Mouse (Mus musculus): Measurements from ENCODE around the gene Atp8b5. TPM values are rescaled to one million over a fixed set of nuclear protein-coding genes. Genes with fewer than 3 reads are reported as not detected.

Gene Atp8b5
- polyA plus RNA-seq, 1 experiment from 2014 or later = 0.40 TPM

DNA sequence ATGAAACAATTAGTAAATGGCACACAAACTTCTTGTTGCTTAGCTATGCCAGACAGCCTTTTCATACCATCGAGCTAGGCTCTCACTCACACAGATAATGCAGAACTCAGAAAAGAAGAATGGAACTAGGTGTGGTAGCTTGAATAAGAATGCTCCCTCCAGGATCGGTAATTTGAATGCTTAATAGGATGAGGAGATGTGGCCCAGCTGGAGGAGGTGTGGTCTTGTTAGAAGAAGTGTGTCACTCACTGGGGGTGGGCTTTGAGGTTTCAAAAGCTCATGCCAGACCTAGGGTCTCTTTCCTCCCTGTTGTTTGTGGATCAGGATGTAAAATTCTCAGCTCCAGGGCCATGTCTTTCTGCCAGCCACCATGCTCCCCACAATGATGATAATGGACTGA lies 67.8 kb downstream of the Atp8b5 start:
- Histone ChIP-seq H3K27me3 (no peaks in the 10 kb centered on the region), H3K4me3 (no peak overlapping the region), H3K4me1 (replicated peaks) (no peaks in the 10 kb centered on the region), H3K9ac (no peak overlapping the region), H3K9me3 (peaks cover 12% of the 10 kb centered on the region; the same call in 1 of the 2 replicates), H3K4me2 (no peak overlapping the region), H3K27ac (no peak overlapping the region), H3K36me3 (0 out of 2 replicates have a peak, but pooled peaks cover 7% of the 10 kb centered on the region)
- WGBS = 42% methylated on average over 2 of the region's 2 CpGs
- ATAC-seq (ENCODE audit: low FRiP score) = no peak

DNA sequence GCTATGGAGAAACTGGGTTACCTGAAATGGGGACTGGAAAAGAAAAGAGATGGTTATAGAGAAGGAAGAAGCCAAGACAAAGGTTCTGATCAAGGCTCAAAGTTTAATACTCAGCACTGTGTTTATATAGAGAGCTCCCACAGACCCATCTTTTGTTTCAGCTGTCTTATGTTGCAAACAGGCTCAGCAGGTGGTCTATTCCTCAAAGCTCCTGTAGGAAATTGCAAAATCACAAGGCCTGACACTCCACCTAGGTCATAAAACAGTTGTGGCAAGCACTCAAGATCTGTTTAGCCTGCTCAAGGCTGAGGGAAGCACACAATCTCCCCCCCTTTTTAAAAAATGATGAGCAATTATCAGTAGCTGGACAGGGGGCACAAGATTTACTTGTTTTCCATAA lies 69.2 kb downstream of the Atp8b5 start:
- no peaks in the 10 kb centered on the region for H3K4me1 ChIP-seq (replicated peaks)
- no peak overlapping the region for H3K27ac ChIP-seq
- H3K27me3 ChIP-seq = no peaks in the 10 kb centered on the region
- H3K9ac ChIP-seq = no peak overlapping the region
- no peak overlapping the region for H3K4me2 ChIP-seq
- ATAC-seq (ENCODE audit: low FRiP score) = no peak
- H3K4me3 ChIP-seq = no peak overlapping the region
- H3K9me3 ChIP-seq = peaks cover 12% of the 10 kb centered on the region; the same call in 1 of the 2 replicates
- 0 out of 2 replicates have a peak, but pooled peaks cover 7% of the 10 kb centered on the region for H3K36me3 ChIP-seq

DNA sequence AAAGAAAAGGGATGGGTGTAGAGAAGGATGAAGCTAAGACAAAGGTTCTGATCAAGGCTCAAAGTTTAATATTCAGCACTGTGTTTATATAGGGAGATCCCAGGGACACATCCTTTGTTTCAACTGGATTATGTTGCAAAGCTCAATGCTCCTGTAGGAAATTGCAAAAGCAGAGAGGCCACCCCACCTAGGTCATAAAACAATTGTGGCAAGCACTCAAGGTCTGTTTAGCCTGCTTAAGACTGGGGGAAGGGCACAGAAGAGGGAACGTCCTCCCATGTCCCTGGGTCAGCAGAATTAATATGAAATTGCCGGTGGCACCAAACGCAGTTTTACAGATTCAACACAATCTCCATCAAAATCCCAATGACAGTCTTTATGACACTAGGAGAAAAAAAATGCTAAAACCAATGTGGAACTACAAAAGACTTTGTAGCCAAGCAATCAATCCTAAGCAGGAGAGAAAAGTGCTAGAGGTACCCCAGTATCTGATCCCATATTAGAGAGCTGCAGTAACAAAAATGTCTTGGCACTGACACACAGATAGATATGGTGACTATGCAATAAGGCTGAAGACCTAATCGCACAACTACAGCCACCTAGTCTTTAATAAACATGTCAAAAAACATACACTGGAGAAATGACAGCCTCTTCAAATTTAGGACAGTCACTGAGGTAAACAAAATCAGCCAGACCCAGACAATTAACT lies 73.3 kb downstream of the Atp8b5 start:
- no peak overlapping the region for H3K27ac ChIP-seq
- no peak for ATAC-seq (ENCODE audit: low FRiP score)
- H3K4me1 ChIP-seq (replicated peaks) = no peaks in the 10 kb centered on the region
- H3K9ac ChIP-seq = no peak overlapping the region
- H3K4me3 ChIP-seq = no peak overlapping the region
- H3K36me3 ChIP-seq = 0 out of 2 replicates have a peak, but pooled peaks cover 7% of the 10 kb centered on the region
- no peaks in the 10 kb centered on the region for H3K27me3 ChIP-seq
- 86% methylated on average over 4 of the region's 4 CpGs for WGBS
- H3K9me3 ChIP-seq = peaks cover 12% of the 10 kb centered on the region; the same call in 1 of the 2 replicates
- no peak overlapping the region for H3K4me2 ChIP-seq

DNA sequence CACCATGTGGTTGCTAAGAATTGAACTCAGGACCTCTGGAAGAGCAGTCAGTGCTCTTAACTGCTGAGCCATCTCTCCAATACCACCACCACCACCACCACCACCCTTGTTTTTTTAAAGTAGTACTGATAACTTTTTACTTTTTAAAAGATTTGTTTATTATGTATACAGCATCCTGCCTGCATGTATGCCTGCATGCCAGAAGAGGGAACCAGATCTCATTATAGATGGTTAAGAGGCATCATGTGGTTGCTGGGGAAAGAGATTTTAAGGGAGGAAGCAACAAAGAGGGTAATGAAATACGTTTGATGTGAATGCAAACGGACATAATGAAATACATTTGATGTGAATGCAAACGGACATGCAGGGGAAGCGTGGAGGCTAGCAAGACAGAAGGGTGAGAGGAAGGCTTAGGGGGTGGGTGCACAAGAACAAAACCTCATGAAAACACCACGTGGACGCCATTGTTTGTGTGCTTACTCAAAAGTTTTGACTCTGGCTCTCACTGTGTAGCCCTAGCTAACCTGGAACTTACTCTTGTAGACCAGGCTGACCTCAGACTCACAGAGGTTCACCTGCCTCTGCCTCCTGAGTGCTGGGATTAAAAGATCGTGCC lies 74.4 kb downstream of the Atp8b5 start:
- Histone ChIP-seq H3K4me2 (no peak overlapping the region), H3K4me3 (no peak overlapping the region), H3K36me3 (0 out of 2 replicates have a peak, but pooled peaks cover 2% of the 10 kb centered on the region), H3K4me1 (replicated peaks) (no peaks in the 10 kb centered on the region), H3K27me3 (no peaks in the 10 kb centered on the region), H3K9me3 (peaks cover 7% of the 10 kb centered on the region; the same call in 1 of the 2 replicates), H3K9ac (no peak overlapping the region), H3K27ac (no peak overlapping the region)
- no peak for ATAC-seq (ENCODE audit: low FRiP score)
- WGBS = 40% methylated on average over 7 of the region's 7 CpGs

DNA sequence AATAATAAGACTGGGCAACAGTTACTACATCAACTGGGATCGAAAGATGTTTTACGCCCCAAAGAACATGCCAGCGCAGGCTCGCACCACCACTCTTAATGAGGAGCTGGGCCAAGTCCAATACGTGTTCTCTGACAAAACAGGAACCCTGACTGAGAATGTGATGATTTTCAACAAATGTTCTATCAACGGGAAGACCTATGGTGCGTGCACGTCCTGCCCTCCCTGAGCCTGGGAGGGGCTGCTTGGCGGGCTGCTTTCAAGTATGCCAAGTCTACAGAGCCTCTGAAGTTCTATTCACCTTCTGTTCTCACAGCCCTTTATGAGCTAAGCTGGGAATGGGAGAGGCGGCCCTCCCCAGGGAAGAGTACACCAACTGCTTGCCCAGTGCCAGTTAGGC lies 75.5 kb downstream of the Atp8b5 start:
- WGBS = 93% methylated on average over 10 of the region's 10 CpGs
- H3K36me3 ChIP-seq = no peaks in the 10 kb centered on the region

DNA sequence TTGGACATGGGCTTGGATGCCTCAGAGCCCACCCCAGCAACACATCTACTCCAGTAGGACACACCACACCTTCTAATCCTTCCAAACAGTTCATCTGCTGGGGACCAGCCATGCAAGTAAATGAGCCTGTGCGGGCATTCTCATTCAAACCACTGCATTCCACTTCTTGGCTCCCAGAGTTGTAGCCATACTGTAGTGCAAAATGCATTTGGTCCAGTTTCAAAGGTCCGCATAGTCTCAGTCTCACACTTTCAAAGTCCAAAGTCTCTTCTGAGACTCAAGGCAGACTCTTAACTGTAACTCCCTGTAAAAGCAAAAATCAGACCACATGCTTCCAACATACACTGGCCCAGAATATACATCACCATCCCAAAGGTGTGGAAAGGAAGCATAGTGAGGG lies 78.0 kb downstream of the Atp8b5 start:
- ATAC-seq (ENCODE audit: low FRiP score) = no peak

More for the DNA sequence above, 75.5 kb downstream of the Atp8b5 start:
- Histone ChIP-seq H3K4me1 (replicated peaks) (no peaks in the 10 kb centered on the region), H3K4me2 (no peak overlapping the region), H3K9ac (no peak overlapping the region), H3K9me3 (no peaks in the 10 kb centered on the region), H3K4me3 (no peak overlapping the region), H3K27me3 (no peaks in the 10 kb centered on the region), H3K27ac (no peak overlapping the region)
- no peak for ATAC-seq (ENCODE audit: low FRiP score)

DNA sequence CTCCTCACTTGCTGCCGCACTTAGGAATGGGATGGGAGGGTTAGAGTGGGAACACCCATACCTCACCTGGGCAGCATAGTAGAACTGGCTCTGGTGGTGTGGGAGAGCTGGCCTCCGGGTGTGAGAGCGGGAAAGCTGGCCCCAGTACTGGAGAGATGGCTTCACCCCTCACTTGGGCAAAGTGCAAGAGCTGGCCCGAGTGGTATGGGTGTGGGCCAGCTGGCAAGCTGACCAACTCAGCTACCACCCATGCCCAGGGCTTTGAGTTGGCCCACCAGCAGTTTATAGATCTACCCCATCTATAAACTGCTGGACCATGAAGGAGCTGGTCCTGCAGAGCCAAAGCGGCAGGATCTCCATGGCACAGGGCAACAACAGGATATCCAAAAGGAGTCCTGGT lies 82.2 kb downstream of the Atp8b5 start:
- Histone ChIP-seq H3K27me3 (no peaks in the 10 kb centered on the region), H3K27ac (no peak overlapping the region), H3K9me3 (no peaks in the 10 kb centered on the region; the same call in 1 of the 2 replicates), H3K9ac (no peak overlapping the region), H3K4me1 (replicated peaks) (no peaks in the 10 kb centered on the region), H3K36me3 (no peaks in the 10 kb centered on the region), H3K4me2 (no peak overlapping the region), H3K4me3 (no peak overlapping the region)
- 97% methylated on average over 5 of the region's 5 CpGs for WGBS
- no peak for ATAC-seq (ENCODE audit: low FRiP score)

More for the DNA sequence above, 78.0 kb downstream of the Atp8b5 start:
- Histone ChIP-seq H3K4me3 (no peak overlapping the region), H3K9ac (no peak overlapping the region), H3K27ac (no peak overlapping the region), H3K4me2 (no peak overlapping the region), H3K36me3 (no peaks in the 10 kb centered on the region), H3K27me3 (no peaks in the 10 kb centered on the region), H3K9me3 (no peaks in the 10 kb centered on the region), H3K4me1 (replicated peaks) (no peaks in the 10 kb centered on the region)
- 90% methylated on average over 2 of the region's 2 CpGs for WGBS

DNA sequence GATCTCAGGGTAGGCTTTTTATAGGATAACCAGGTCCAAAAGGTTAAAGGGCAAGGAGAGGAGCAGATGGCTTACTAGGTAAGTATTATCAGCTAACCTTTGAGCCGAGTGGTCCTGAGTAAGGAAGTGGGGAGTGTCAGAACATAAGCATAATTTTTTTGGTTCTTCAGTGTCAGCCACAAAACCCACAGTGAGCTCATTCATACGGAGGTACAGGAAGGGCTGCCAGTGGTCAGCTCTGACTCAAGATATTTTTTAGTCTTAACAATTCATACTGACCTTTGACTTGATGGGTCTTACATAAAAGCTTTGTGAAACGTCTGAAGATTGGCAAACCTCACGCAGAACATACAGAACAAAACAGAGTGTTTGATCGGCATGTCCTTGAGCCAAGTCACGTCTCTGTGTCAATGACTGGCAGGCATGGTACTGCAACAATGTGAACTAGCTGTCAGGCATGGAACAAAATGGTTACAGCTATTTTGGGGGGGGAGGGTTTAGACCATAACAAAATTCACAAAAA lies 83.1 kb downstream of the Atp8b5 start:
- WGBS = 83% methylated on average over 6 of the region's 6 CpGs
- H3K36me3 ChIP-seq = no peaks in the 10 kb centered on the region

DNA sequence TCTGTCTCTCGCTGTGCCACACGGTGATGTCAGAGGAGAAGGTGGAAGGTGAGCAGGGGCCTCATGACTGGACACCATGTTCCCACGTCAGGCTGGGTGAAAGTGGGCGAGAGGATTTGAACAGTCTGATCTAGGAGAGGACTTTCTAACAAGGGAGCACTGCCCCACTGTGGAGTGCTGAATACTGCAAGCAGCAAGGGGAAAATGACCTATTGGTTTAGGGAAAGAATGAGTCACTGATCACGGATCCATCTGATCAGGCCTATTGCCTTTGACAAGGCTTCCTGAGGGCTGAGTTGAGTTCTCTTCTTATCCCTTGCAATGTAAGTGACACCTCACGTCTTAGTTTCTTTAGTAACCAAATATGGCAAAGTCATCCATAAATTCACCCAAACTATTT lies 86.7 kb downstream of the Atp8b5 start:
- H3K36me3 ChIP-seq = no peaks in the 10 kb centered on the region
- no peak overlapping the region for H3K4me2 ChIP-seq
- 86% methylated on average over 6 of the region's 6 CpGs for WGBS
- no peaks in the 10 kb centered on the region for H3K27me3 ChIP-seq
- H3K27ac ChIP-seq = no peak overlapping the region
- H3K4me3 ChIP-seq = no peak overlapping the region
- ATAC-seq (ENCODE audit: low FRiP score) = no peak
- H3K9me3 ChIP-seq = no peaks in the 10 kb centered on the region; the same call in 1 of the 2 replicates
- H3K4me1 ChIP-seq (replicated peaks) = no peaks in the 10 kb centered on the region
- H3K9ac ChIP-seq = no peak overlapping the region

More for the DNA sequence above, 83.1 kb downstream of the Atp8b5 start:
- Histone ChIP-seq H3K27ac (no peak overlapping the region), H3K4me2 (no peak overlapping the region), H3K4me3 (no peak overlapping the region), H3K27me3 (no peaks in the 10 kb centered on the region), H3K9me3 (no peaks in the 10 kb centered on the region; the same call in 1 of the 2 replicates), H3K9ac (no peak overlapping the region), H3K4me1 (replicated peaks) (no peaks in the 10 kb centered on the region)
- no peak for ATAC-seq (ENCODE audit: low FRiP score)

DNA sequence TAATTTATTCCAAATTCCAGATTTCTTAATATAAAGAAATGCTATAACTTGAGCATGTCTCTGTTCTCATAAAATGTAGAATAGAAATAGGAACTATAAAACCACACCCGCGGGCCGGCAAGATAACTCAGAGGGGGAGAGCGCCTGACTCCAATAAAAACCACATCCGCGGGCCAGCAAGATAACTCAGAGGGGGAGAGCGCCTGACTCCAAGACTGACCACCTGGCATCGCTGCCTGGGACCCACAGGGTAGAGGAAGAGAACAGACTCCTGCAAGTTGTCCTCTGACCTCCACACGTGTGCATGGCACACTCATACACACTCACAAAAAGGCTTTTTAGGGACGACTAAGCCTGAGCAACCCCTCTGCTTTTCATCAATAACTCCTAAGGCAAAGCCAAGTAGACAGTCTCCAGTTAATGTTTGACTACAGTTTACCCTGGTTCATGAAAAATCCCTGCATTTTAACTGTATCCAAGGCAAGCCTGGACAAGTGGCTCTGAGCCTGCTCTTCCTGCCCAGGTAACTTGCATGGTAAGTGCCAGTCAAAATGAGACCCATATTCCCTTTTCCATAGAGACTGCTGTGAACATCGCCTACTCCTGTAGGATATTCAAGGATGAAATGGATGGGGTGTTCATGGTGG lies 98.1 kb downstream of the Atp8b5 start:
- Histone ChIP-seq H3K9ac (no peak overlapping the region), H3K4me1 (replicated peaks) (no peaks in the 10 kb centered on the region)
- WGBS = 93% methylated on average over 11 of the region's 11 CpGs

DNA sequence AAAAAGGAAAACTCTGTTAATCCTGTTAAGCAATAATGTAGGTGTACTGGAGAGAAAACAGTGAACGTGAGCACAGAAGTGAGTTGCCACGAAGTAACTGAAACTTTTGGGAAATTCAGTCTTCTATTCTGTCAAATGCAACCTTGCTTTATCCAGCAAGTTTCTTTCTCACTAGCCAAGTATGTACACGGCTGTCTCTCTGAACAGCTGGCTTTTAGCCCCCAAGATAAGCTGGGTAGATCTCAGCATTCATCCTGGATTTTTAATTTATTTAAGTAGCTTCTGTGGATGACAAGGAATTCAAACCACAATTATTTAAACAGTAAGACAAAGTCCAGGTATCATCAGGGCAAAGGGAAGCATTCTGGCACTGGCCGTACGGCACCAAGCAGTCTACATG lies 100.3 kb downstream of the Atp8b5 start:
- H3K9me3 ChIP-seq = no peaks in the 10 kb centered on the region
- no peaks in the 10 kb centered on the region for H3K27me3 ChIP-seq
- 85% methylated on average over 5 of the region's 5 CpGs for WGBS
- no peak for ATAC-seq (ENCODE audit: low FRiP score)
- no peak overlapping the region for H3K4me3 ChIP-seq
- no peak overlapping the region for H3K4me2 ChIP-seq
- no peak overlapping the region for H3K27ac ChIP-seq
- H3K9ac ChIP-seq = no peak overlapping the region
- H3K4me1 ChIP-seq (replicated peaks) = no peaks in the 10 kb centered on the region
- no peaks in the 10 kb centered on the region for H3K36me3 ChIP-seq

More for the DNA sequence above, 98.1 kb downstream of the Atp8b5 start:
- H3K4me2 ChIP-seq = no peak overlapping the region
- 0 out of 2 replicates have a peak, but pooled peaks cover 5% of the 10 kb centered on the region for H3K9me3 ChIP-seq
- H3K4me3 ChIP-seq = no peak overlapping the region
- no peak overlapping the region for H3K27ac ChIP-seq
- no peak for ATAC-seq (ENCODE audit: low FRiP score)
- H3K36me3 ChIP-seq = no peaks in the 10 kb centered on the region
- no peaks in the 10 kb centered on the region for H3K27me3 ChIP-seq

DNA sequence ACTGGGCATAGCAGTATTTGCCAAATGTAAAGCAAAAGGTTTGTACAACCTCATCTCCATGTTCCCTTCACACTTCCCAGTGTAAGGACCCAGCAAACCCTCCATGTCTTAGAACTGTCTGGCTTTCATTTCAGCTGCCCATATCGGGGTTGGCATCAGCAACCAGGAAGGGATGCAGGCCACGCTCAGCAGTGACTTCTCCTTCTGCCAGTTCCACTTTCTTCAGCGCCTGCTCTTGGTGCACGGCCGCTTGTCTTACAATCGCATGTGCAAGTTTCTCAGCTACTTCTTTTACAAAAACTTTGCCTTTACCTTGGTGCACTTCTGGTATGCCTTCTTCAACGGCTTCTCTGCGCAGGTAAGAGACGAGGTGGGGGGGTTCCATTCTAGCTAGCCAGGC lies 100.8 kb downstream of the Atp8b5 start:
- Histone ChIP-seq H3K27me3 (no peaks in the 10 kb centered on the region), H3K36me3 (no peaks in the 10 kb centered on the region), H3K27ac (no peak overlapping the region), H3K9me3 (no peaks in the 10 kb centered on the region), H3K4me2 (no peak overlapping the region), H3K9ac (no peak overlapping the region), H3K4me3 (no peak overlapping the region), H3K4me1 (replicated peaks) (no peaks in the 10 kb centered on the region)
- WGBS = 96% methylated on average over 9 of the region's 9 CpGs
- no peak for ATAC-seq (ENCODE audit: low FRiP score)
